Mouse (Mus musculus) G1E-ER4 (cell line): ENCODE results near the gene Wars2. TPM values are rescaled to one million over a fixed set of nuclear protein-coding genes. Genes with fewer than 3 reads are reported as not detected.

Source experiments
- GATA1 ChIP-seq: IDR thresholded peaks from one replicate; pipeline ENCODE4 v1.8.0; 2012; ENCODE audit warnings: low read length, inconsistent platforms
- polyA plus RNA-seq: library from polyadenylated mRNA; stranded (reverse); fragments of >175 nt; gene quantifications from 2 replicates; pipeline ENCODE4 v1.2.3, GENCODE M21; 2012

The Wars2 gene
- polyA plus RNA-seq, 1 experiment = 0.39 TPM

DNA sequence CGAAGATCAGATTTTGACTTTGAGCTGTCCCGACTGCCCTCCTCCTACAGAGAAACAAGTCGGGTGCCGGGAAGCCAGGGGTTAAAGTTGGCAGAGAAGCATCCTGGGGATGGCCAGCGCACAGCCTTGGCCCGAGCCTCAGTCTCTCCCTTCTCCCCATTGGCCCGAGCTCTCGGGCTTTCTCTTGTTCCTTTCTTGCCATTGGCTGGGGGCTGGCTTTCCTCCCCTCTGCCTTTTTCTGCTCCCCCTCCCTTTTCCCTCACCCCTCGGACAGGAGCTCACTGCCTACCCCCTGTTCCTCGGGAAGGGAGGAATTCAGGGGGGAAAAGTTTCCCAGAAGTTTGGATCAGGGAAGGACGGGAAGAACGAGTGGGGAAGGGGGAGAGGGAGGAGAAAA, 112.2 kb downstream of the Wars2 start:
- no peak for TF ChIP-seq GATA1

DNA sequence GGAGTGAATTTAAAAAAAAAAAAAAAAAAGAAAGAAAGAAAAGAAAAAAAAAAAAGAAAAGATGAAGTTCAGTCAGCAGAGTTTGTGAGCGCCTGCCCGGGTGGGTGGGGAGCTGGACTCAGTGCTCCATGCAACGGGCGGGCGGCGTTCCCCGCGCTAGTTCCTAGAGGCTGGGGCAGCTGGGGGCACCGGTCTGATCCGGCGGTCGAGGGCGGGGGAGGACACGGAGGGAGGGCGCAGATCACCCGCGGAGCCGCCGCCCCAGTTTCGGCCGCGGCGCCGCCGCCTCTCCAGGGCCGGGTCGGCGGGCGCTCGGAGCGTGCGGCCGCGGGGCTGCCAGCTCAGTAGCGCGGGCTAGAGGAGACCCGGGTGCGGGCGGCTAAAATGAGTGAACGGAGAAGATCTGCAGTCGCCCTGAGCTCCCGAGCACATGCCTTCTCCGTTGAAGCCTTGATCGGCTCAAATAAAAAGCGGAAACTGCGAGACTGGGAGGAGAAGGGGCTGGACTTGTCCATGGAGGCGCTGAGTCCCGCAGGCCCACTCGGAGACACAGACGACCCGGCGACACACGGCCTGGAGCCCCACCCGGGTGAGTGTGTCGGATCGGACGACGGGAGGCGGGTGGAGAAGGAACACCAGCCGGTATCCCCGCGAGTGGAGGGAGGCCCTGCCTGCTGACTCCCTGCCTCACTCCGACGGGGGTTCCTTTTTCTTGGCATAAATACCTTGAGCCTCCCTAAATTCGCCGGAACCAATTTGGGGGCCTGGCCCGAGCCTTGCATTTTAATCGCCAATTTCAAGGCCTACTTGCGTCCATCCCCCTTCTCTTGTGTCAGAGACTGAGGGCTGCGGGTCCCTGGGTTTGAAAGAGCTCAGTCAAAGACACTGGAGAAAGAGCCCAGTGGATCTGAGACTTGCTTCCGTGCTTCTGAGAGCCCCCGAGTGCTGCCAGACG, 112.9 kb downstream of the Wars2 start:
- no peak for TF ChIP-seq GATA1

DNA sequence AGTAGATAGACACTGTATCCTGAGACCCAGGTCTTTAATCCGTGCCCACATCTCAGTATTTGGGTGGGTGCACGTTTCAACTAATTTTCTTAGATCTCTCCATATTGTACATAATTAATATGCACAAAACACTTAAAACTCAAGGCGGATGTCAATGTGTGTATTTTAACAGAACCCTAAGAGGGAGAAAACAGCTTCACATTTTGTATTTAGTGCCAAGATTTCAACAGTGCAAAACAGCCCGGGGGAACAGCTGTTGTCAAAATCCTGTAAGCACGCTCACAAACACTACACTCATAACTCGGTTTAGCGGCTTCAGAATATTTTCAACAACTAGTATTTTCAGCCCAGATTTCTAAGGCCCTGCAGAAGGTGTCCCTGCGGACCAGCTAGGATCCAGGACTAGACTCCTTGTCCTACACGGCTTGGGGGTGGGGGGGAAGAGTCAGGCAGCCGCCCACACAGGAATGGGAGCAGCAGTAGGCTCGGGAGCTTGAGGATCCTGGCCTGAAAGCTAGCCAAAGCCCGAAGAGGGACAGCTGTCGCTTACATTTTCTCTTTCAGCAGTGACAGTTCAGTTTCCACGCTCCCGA, 113.8 kb downstream of the Wars2 start:
- no peak for TF ChIP-seq GATA1

DNA sequence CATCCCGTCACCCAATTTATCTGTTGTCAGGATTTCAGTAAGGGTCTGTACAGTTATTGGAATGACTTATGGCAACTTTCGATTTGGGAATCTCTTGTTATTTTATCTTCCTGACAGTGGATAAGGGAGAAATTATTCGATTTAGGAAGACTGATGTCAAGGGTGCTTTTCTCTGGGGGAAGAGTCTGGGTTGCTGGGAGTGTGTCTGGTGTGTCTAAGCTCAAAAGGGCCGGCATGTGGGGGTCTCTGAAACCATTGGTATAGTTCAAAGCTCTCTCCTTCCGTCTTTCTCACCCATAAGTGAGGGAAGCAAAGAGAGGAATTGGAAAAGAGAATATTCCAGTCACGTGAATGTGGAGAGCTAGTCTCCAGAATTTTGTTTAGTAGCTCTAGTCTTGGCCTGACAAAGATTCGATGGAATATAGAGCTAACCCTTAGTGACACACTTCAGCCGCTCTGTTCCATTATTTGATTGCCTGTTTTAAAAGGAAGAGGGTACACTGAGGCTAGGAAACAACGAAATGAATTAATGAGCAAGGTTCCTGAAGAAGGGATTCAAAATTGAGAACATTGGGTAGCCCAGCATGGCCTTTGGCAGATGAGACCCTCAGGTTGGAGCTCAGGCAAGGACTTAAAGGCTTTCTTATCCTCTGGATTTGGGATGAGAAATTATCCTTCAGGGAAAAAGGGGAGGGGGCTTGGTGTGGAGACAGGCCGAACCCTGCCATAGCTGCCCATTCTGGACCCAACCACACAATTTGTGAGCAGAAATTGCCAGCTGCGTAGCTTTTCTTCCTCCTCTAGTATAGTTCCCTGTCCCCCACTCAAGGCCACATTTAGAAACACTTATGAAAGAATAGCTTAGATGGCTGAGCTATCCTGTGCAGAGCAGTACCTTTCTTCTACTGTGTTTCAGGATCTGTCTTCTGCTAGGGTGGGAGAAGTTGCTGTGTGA, 114.8 kb downstream of the Wars2 start:
- no peak for TF ChIP-seq GATA1

- TF ChIP-seq GATA1 = no peak
These were observed 115.5 kb downstream of the Wars2 start for GRCm38 (mm10) chr3:99256366-99256750.

GRCm38 (mm10) chr3:99256766-99257165, 115.9 kb downstream of the Wars2 start:
- TF ChIP-seq GATA1 = no peak

- TF ChIP-seq GATA1 = no peak
These were observed 117.0 kb downstream of the Wars2 start for GRCm38 (mm10) chr3:99257586-99258577.

DNA sequence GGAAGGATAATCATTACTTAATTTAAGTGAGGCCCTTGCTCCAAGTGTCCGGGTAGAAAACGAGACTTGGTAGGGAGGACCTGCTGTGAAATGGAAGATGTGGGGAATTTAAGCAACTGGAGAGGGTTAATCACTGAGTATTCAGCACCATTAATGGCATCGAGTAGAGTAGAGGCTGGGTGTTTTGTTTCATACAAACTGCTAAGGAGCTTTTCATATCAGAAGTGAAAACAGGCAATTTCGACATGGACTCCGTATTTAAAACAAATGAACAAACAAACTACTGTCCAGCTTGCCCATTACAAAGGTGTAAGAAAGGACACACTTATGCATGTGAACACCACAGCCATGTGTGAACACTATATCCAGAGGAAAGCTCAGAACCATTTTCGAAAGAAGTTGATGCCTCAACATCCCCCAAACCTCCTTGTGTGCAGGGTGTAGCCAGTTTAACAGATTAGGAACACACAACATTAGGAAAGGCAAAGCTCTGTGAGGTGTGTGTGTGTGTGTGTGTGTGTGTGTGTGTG, 118.9 kb downstream of the Wars2 start:
- no peak for TF ChIP-seq GATA1

- TF ChIP-seq GATA1 = no peak
These were observed 119.5 kb downstream of the Wars2 start for GRCm38 (mm10) chr3:99260395-99260794.

DNA sequence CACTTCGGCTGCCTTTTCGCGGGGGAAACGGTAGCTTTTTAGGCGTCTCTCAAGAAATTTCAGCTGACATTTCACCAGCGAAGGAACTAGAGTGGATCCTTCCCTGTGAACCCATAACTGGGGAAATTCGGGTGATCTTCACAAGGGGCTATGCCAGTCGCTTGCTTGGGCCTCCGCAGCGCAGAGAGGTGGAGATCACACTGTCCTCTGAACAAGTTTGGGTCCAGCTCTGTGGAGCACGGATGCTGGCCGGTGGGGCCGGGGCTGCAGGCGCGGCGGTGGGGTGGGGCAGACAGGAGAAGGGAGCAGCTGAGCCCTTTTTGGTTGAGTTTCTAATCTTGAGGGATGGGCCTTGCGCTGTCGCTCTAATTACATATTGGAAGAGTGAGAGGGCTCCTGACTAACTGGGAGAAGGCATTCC, 120.5 kb downstream of the Wars2 start:
- TF ChIP-seq GATA1 = no peak

DNA sequence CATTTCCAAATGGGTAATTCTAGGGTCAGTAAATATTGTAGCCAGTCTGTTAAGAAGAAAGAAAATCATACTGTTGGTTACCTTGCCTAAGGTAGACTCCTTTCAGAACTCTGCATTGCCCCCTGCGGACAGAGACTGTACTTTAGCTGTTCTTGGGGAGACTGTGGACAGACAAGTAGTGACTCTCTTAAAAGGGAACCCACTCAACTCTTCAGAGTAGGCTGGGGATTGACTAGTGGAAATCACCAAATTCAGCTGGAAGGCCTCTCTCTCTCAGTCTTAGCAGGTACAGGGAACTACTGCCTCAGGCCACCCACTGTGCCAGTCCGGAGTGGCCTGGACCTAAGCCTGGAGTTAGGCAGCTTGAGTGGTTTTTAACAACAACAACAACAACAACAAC, 121.1 kb downstream of the Wars2 start:
- no peak for TF ChIP-seq GATA1

DNA sequence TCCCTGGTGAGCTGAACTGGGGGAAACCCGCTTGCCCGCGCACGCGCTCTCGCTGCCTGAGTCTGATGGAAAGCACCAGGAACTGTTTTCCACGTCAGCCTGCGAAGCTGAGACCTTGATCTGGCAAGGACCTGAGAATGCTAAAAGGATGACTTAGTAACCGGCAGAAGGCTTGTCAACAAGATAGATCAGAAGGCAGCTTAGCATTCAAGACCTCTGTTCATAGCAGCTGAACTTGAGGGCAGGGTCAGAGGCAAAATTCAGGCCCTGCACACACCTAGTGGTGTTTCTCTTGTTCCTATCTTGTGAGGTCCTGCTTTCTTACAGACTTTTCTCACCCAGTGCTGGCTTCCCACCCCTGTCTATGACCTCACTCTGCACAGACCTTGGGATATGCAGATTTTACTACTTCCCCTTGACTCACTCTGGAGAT, 122.6 kb downstream of the Wars2 start:
- no peak for TF ChIP-seq GATA1

DNA sequence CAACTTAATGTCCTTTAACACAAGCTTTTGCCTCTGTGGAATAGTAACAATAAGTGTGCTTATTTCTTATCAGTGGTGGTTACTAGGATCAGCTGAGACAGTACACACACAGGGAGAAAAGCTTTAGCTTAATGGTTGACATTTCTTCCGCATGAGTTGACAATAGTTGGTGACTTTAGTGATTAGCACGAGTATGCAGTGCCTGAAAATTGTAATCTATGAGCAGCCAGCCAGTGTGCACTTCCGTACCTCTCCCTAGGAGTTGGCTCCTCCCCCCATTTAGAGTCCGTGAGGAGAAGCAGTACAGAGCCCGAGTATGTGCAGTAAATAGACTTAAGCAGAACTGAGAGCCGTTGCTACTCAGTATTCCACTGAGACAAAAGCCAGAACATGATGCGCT, 123.8 kb downstream of the Wars2 start:
- TF ChIP-seq GATA1 = no peak

DNA sequence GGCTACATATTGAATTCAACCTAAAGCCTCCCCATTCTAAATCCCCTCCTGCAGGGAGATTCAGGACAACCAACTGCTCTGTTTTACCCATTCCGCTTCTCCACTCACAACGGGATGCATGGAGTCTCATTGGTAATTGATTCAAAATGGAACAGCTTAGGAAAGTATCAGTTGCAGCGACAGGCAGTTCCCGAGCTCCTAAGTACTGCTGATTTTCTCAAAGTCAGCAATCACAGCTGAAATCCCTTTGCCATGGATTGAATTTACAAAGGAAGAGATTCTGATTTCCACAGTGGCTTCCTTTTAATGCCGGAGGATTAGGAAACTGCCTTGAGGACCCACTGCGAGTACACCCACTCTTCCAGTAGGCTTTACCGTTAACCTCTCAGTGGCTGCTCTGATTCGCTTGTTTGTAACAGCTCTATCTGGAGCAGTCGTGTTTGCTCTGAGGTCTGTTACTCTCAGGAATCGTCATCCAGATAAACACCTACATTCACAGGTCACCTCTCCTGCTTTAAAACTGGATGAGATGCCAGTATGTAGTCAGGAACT, 126.0 kb downstream of the Wars2 start:
- no peak for TF ChIP-seq GATA1
